Mouse (Mus musculus) kidney, postnatal 0 days (tissue): Measurements from ENCODE around the gene Clec2d. TPM values are rescaled to one million over a fixed set of nuclear protein-coding genes. Genes with fewer than 3 reads are reported as not detected.

Experiments used
- ATAC-seq: fragments of 200-750 bp; cut with Nextera tagmentation; replicated peaks from 2 replicates; pipeline ENCODE4 v1.8.0; 2017; ENCODE audit warnings: low read depth, moderate number of reproducible peaks, moderate TSS enrichment, moderate library complexity; ENCODE audit not compliant: low FRiP score
- DNase-seq: peaks from one replicate; pipeline ENCODE4 v3.0.0-alpha.2; 2016; ENCODE audit warnings: low spot score
- H3K27ac ChIP-seq: fragments of 300-500 bp; sonication (generic); 2 replicates; pipeline ENCODE4 v1.5.1; 2014; ENCODE audit warnings: mild to moderate bottlenecking
- H3K27me3 ChIP-seq: fragments of 300-500 bp; sonication (generic); 2 replicates; pipeline ENCODE4 v1.6.1; 2014; ENCODE audit warnings: low read length, mixed read lengths; ENCODE audit not compliant: insufficient read depth
- H3K36me3 ChIP-seq: fragments of 300-500 bp; sonication (generic); 2 replicates; pipeline ENCODE4 v1.6.1; 2014; ENCODE audit warnings: low read length, mixed read lengths; ENCODE audit not compliant: insufficient read depth
- H3K4me1 ChIP-seq: fragments of 300-500 bp; sonication (generic); replicated peaks from 2 replicates; pipeline ENCODE4 v1.6.1; 2014; ENCODE audit warnings: antibody characterized with exemption, low read length, mixed read lengths; ENCODE audit not compliant: insufficient read depth
- H3K4me2 ChIP-seq: fragments of 300-500 bp; sonication (generic); 2 replicates; pipeline ENCODE4 v1.6.1; 2014; ENCODE audit warnings: mild to moderate bottlenecking, low read length, moderate library complexity, mixed read lengths
- H3K4me3 ChIP-seq: fragments of 300-500 bp; sonication (generic); replicated peaks from 2 replicates; pipeline ENCODE4 v1.5.1; 2014; ENCODE audit warnings: low read depth, low read length
- H3K9ac ChIP-seq: fragments of 300-500 bp; sonication (generic); 2 replicates; pipeline ENCODE4 v1.6.1; 2014; ENCODE audit warnings: low read depth, low read length
- H3K9me3 ChIP-seq: fragments of 300-500 bp; sonication (generic); replicated peaks from 2 replicates; pipeline ENCODE4 v1.6.1; 2016; ENCODE audit warnings: low read length, inconsistent platforms, mixed read lengths
- CTCF ChIP-seq: IDR thresholded peaks from 2 replicates; pipeline ENCODE4 v1.5.1; 2016; ENCODE audit warnings: antibody characterized with exemption, low read depth, mild to moderate bottlenecking, moderate library complexity
- WGBS: fragments of 180-500 bp; shearing (Covaris S2); extraction: QIAGEN DNeasy Blood & Tissue Kit; methylation state at CpG from one replicate; pipeline ENCODE4 v1.1.7; 2014; 5-methylcytosine and 5-hydroxymethylcytosine counted together
- microRNA-seq: library from miRNA; unstranded; fragments of <30 nt; microRNA quantifications from one replicate; pipeline ENCODE4, GENCODE M21; 2016
- polyA plus RNA-seq: library from polyadenylated mRNA; unstranded; fragments of >200 nt; fragmentation: Nextera tagmentation; extraction: Ambion mirVana; gene quantifications from 2 replicates; pipeline ENCODE4 v1.2.1, GENCODE M21; 2015

Gene Clec2d
- polyA plus RNA-seq, 1 experiment from 2014 or later = 1.0 TPM

DNA sequence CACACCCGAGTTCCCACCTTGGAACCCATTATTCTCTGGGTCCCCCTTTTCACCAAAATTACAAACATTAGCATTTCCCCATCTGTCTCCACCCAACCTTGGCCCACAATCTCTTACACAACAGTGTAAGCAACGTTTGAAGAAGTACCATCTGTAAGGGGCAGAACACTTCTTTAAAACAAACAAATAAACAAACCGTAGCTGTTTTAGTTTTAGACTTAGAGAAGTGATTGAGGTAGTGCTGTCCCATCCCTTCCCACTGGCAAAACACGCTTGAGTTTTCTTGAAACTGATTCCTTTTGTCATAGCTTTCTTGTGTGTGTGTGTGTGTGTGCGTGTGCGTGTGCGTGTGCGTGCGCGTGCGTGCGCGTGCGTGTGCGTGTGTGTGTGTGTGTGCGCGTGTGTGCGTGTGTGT lies 53.5 kb downstream of the Clec2d start:
- Histone ChIP-seq H3K27me3 (no peaks in the 10 kb centered on the region), H3K9ac (no peak overlapping the region), H3K9me3 (no peaks in the 10 kb centered on the region), H3K4me3 (no peak overlapping the region), H3K36me3 (no peaks in the 10 kb centered on the region), H3K4me2 (no peak overlapping the region), H3K27ac (peak overlapping the region; percentile 10; the same call in 1 of the 2 replicates), H3K4me1 (0 out of 2 replicates have a peak, but pooled peaks cover 9% of the 10 kb centered on the region)
- no peak for TF ChIP-seq CTCF
- DNase-seq (no peak), ATAC-seq (no peak)
- 79% methylated on average over 16 of the region's 18 CpGs for WGBS

DNA sequence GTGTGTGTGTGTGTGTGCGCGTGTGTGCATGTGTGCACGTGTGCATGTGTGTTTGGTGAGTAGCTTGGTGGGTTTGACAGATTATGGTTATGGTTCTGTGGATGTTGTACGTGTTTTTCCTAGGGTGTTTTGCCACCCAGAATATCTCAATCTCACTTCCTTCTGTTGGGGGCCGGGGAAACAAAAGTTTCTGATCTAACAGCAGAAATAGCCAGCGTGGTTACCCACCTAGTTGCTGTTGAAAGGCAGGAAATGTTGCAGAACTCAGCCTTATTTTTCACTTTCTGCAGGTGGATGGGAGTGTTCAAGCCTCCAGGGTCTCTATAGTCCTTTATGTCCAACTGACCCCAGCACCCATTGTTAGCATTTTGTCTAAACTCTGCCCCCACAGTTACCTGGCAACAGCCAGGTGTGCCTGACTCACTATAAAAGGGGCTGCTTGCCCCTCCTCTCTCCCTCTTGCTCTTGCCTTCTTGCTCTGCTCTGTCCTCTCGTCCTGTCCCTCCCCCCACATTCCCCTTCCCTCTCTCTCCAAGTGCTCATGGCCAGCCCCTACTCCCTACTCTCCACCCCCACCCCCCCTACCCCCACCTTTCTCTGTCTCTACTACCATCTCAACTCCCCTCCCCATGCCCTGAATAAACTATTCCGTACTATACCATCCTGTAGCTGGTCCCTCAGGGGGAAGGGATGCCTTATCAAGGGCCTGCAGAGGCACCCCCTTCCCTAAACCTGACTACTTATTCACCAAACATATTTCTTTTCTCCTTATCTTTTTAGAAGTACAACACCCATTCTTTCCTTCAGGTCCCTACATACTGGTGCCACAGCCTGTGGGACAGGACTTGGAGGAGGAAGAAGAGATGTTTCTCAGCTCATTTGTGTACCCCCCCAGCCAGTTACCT lies 54.3 kb downstream of the Clec2d start:
- peak overlapping the region; percentile 71 for H3K27ac ChIP-seq
- H3K27me3 ChIP-seq = no peaks in the 10 kb centered on the region
- WGBS = 74% methylated on average over 8 of the region's 8 CpGs
- ATAC-seq = no peak
- no peaks in the 10 kb centered on the region for H3K9me3 ChIP-seq
- no peak overlapping the region for H3K4me3 ChIP-seq
- no peak for DNase-seq
- H3K36me3 ChIP-seq = no peaks in the 10 kb centered on the region
- no peak overlapping the region for H3K4me2 ChIP-seq
- no peak overlapping the region for H3K9ac ChIP-seq
- no peak for TF ChIP-seq CTCF
- H3K4me1 ChIP-seq = 0 out of 2 replicates have a peak, but pooled peaks cover 9% of the 10 kb centered on the region

DNA sequence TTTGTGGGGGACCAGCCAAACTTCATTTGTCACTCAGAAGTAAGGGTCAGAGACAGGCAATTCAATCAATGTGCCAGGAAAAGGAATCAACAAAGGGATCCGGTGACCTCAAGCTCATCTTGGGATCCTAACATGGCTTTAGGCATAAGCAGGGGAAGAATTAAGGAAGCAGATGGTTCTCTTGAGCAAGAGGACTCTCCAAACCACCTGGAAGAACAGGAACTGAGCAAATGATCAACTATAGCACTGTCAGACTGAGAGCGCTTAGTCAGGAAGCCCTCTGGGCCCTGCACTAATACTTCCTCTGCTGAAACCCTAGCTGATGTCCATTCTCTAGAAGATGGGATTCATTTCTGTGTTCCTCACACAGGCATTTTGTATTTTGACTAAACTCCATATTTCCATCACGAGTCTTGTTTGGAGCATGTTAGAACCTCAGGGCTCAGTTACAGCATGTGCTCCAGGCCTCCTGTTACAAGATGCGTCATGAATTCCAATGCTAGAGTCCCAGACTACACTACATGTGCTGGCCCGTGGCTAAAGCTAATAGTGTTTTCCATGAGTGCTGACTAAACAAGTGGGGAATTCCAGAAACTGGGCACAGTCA lies 55.5 kb downstream of the Clec2d start:
- Histone ChIP-seq H3K9me3 (no peaks in the 10 kb centered on the region), H3K36me3 (no peaks in the 10 kb centered on the region), H3K4me3 (no peak overlapping the region), H3K27ac (peak overlapping the region; percentile 71), H3K9ac (no peak overlapping the region), H3K27me3 (no peaks in the 10 kb centered on the region), H3K4me2 (no peak overlapping the region), H3K4me1 (0 out of 2 replicates have a peak, but pooled peaks cover 9% of the 10 kb centered on the region)
- DNase-seq (no peak), ATAC-seq (no peak)
- no peak for TF ChIP-seq CTCF
- 74% methylated on average over 5 of the region's 5 CpGs for WGBS

Small RNAs within 50 kb of the gene (microRNA-seq; reads per million reads assigned to microRNA genes)
- gene Gm27514 = not detected

Other genes with a start within 250 kb of the Clec2d start
- not detected in 2 replicates for gene Clec2g, start 246.2 kb upstream of the Clec2d start, polyA plus RNA-seq
- 0.19 and 0.45 TPM in 2 replicates for gene Klrb1f, start 134.7 kb upstream of the Clec2d start, polyA plus RNA-seq
- 0.06 TPM in 1 of 2 replicates, not detected in the other for gene Clec2e, start 79.7 kb upstream of the Clec2d start, polyA plus RNA-seq
- not detected in 2 replicates for gene Cd69, start 94.8 kb downstream of the Clec2d start, polyA plus RNA-seq
- gene 4922502D21Rik, start 151.2 kb downstream of the Clec2d start, polyA plus RNA-seq = not detected in 2 replicates
- gene Clec12a, start 162.1 kb downstream of the Clec2d start, polyA plus RNA-seq = 0.28 and 0.71 TPM in 2 replicates
- gene Clec12b, start 205.3 kb downstream of the Clec2d start, polyA plus RNA-seq = 0.10 and 0.11 TPM in 2 replicates
- 1.5 and 1.7 TPM in 2 replicates for gene Clec1b, start 216.7 kb downstream of the Clec2d start, polyA plus RNA-seq
- gene Clec9a, start 228.2 kb downstream of the Clec2d start, polyA plus RNA-seq = 0.38 and 0.40 TPM in 2 replicates